Mouse (Mus musculus) liver, embryonic 16.5 days (tissue): ENCODE measurements around the gene Olfr417. TPM values are rescaled to one million over a fixed set of nuclear protein-coding genes. Genes with fewer than 3 reads are reported as not detected.

Experiments
- polyA plus RNA-seq: library from polyadenylated mRNA; unstranded; fragments of >200 nt; fragmentation: Nextera tagmentation; extraction: Ambion mirVana; gene quantifications from 2 replicates; pipeline ENCODE4 v1.2.1, GENCODE M21; 2015

Gene Olfr417
- polyA plus RNA-seq, 1 experiment from 2014 or later = 0.04 TPM

Other genes starting within 250 kb of the Olfr417 start
- not detected in 2 replicates for gene Olfr231, start 244.0 kb upstream of the Olfr417 start, polyA plus RNA-seq
- gene Olfr424, start 233.6 kb upstream of the Olfr417 start, polyA plus RNA-seq = not detected in 2 replicates
- 0.97 and 1.1 TPM in 2 replicates for gene Olfr420, start 209.5 kb upstream of the Olfr417 start, polyA plus RNA-seq
- 35.2 and 38.2 TPM in 2 replicates for gene Spta1, start 192.3 kb upstream of the Olfr417 start, polyA plus RNA-seq
- 0.11 and 0.13 TPM in 2 replicates for gene Olfr419, start 113.1 kb upstream of the Olfr417 start, polyA plus RNA-seq
- not detected in 2 replicates for gene Mptx1, start 34.6 kb upstream of the Olfr417 start, polyA plus RNA-seq
- gene Olfr248, start 25.9 kb downstream of the Olfr417 start, polyA plus RNA-seq = not detected in 2 replicates
- gene Olfr414, start 58.9 kb downstream of the Olfr417 start, polyA plus RNA-seq = not detected in 2 replicates
- not detected in 2 replicates for gene Olfr220, start 77.0 kb downstream of the Olfr417 start, polyA plus RNA-seq
- 0.02 and 0.04 TPM in 2 replicates for gene Fmn2, start 136.7 kb downstream of the Olfr417 start, polyA plus RNA-seq